Mouse (Mus musculus): Measurements from ENCODE around the gene Krt1. TPM values are rescaled to one million over a fixed set of nuclear protein-coding genes. Genes with fewer than 3 reads are reported as not detected.

Krt1 gene
- 1.4 and 1.9 TPM in 2 replicates for polyA plus RNA-seq (2014; fragmentation: Nextera tagmentation; extraction: Ambion mirVana)

DNA sequence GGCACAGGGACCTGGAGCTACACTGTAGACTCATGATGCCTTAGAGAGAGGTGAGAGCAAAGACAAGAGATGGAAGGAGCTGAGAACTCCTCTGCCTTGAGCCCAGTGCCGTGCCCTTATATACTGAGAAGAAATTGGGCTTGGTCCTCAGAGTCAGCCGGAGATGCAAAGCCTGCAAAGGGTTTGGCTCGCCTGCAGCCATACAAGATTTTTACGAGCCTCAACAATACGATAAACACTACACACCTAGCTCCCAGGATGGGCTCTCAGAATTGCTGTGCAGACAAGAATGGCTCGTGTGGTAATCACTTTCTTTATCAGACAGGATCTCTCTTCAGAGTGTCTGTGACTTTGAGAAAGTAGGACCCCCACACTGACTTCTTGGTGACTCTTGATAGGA lies at the start of gene Krt1:
Gene Krt1, minus strand, starts transcription at position 101 of the 400 bp plus-strand sequence.
- Histone ChIP-seq H3K9me3 (ENCODE audit: control insufficient read depth, low read depth, low read length) (no peaks in the 10 kb centered on the region), H3K27ac (ENCODE audit: low read length) (no peak within 1 kb of the TSS), H3K4me2 (replicated peaks; ENCODE audit: low read depth, low read length) (no peak within 1 kb of the TSS), H3K9ac (replicated peaks; ENCODE audit: low read depth, low read length) (no peak within 1 kb of the TSS), H3K27me3 (ENCODE audit: control insufficient read depth, insufficient read depth, low read length) (0 out of 2 replicates have a peak, but pooled peaks cover 4% of the 10 kb centered on the region), H3K4me1 (ENCODE audit: control insufficient read depth, insufficient read depth, low read length) (no peaks in the 10 kb centered on the region), H3K4me3 (ENCODE audit: low read depth, low read length) (no peak within 1 kb of the TSS), H3K36me3 (ENCODE audit: control insufficient read depth, insufficient read depth, low read length) (no peaks in the 10 kb centered on the region)
- WGBS, result 80% methylated on average over 6 of the region's 6 CpGs
- no peak for ATAC-seq (ENCODE audit: insufficient number of reproducible peaks, insufficient read depth, low FRiP score, low read depth)

- no peak overlapping the region for H3K4me2 ChIP-seq (replicated peaks; ENCODE audit: low read depth, low read length)
- no peaks in the 10 kb centered on the region for H3K36me3 ChIP-seq (ENCODE audit: control insufficient read depth, insufficient read depth, low read length)
- H3K4me3 ChIP-seq (ENCODE audit: low read depth, low read length), result no peak overlapping the region
- H3K27me3 ChIP-seq (ENCODE audit: control insufficient read depth, insufficient read depth, low read length), result no peaks in the 10 kb centered on the region
- H3K4me1 ChIP-seq (ENCODE audit: control insufficient read depth, insufficient read depth, low read length), result no peaks in the 10 kb centered on the region
- no peak overlapping the region for H3K9ac ChIP-seq (replicated peaks; ENCODE audit: low read depth, low read length)
- WGBS, result 93% methylated on average over 4 of the region's 4 CpGs
- ATAC-seq (ENCODE audit: insufficient number of reproducible peaks, insufficient read depth, low FRiP score, low read depth), result no peak
- no peak overlapping the region for H3K27ac ChIP-seq (ENCODE audit: low read length)
- H3K9me3 ChIP-seq (ENCODE audit: control insufficient read depth, low read depth, low read length), result no peaks in the 10 kb centered on the region
Observed at GRCm38 (mm10) chr15:101895216-101895615, 44.6 kb upstream of the Krt1 start.

GRCm38 (mm10) chr15:101892820-101893219 lies 42.2 kb upstream of the Krt1 start, which contains the start of gene Krt76:
Gene Krt76, minus strand, starts transcription at chr15:101892920.
- Histone ChIP-seq H3K4me3 (ENCODE audit: low read depth, low read length) (no peak within 1 kb of the TSS), H3K27ac (ENCODE audit: low read length) (no peak within 1 kb of the TSS), H3K36me3 (ENCODE audit: control insufficient read depth, insufficient read depth, low read length) (no peaks in the 10 kb centered on the region), H3K9me3 (ENCODE audit: control insufficient read depth, low read depth, low read length) (no peaks in the 10 kb centered on the region), H3K4me2 (replicated peaks; ENCODE audit: low read depth, low read length) (no peak within 1 kb of the TSS), H3K4me1 (ENCODE audit: control insufficient read depth, insufficient read depth, low read length) (no peaks in the 10 kb centered on the region), H3K27me3 (ENCODE audit: control insufficient read depth, insufficient read depth, low read length) (no peaks in the 10 kb centered on the region), H3K9ac (replicated peaks; ENCODE audit: low read depth, low read length) (no peak within 1 kb of the TSS)
- 54% methylated on average over 4 of the region's 4 CpGs for WGBS
- no peak for ATAC-seq (ENCODE audit: insufficient number of reproducible peaks, insufficient read depth, low FRiP score, low read depth)

- no peaks in the 10 kb centered on the region for H3K9me3 ChIP-seq (ENCODE audit: control insufficient read depth, low read depth, low read length)
- H3K4me2 ChIP-seq (replicated peaks; ENCODE audit: low read depth, low read length), result no peak overlapping the region
- no peaks in the 10 kb centered on the region for H3K36me3 ChIP-seq (ENCODE audit: control insufficient read depth, insufficient read depth, low read length)
- H3K9ac ChIP-seq (replicated peaks; ENCODE audit: low read depth, low read length), result no peak overlapping the region
- H3K4me3 ChIP-seq (ENCODE audit: low read depth, low read length), result no peak overlapping the region
- H3K4me1 ChIP-seq (ENCODE audit: control insufficient read depth, insufficient read depth, low read length), result no peaks in the 10 kb centered on the region
- ATAC-seq (ENCODE audit: insufficient number of reproducible peaks, insufficient read depth, low FRiP score, low read depth), result no peak
- 26% methylated on average over 11 of the region's 11 CpGs for WGBS
- H3K27me3 ChIP-seq (ENCODE audit: control insufficient read depth, insufficient read depth, low read length), result no peaks in the 10 kb centered on the region
- no peak overlapping the region for H3K27ac ChIP-seq (ENCODE audit: low read length)
Observed at GRCm38 (mm10) chr15:101879776-101880175, 29.2 kb upstream of the Krt1 start.

DNA sequence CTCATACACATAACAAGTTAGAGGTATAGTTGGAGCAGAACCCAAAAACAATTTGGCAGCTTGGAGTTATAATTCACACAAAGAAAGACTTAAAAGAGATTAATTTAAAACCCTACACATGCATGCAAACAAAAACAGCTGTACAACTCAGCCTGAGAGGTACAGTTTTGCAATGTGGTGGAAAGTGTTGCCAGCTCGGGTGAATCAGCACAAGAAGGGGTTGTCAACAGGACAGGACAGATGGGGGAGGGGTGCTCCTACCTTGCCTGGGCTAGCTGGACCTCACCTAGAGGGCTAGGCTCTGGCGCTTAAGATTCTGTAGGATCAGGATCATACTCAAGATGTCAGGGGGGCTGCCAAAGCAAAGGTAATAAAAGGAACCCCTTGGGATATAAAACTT lies 27.4 kb upstream of the Krt1 start:
- Histone ChIP-seq H3K27ac (ENCODE audit: low read length) (no peak overlapping the region), H3K36me3 (ENCODE audit: control insufficient read depth, insufficient read depth, low read length) (no peaks in the 10 kb centered on the region), H3K4me2 (replicated peaks; ENCODE audit: low read depth, low read length) (no peak overlapping the region), H3K9me3 (ENCODE audit: control insufficient read depth, low read depth, low read length) (no peaks in the 10 kb centered on the region), H3K4me1 (ENCODE audit: control insufficient read depth, insufficient read depth, low read length) (no peaks in the 10 kb centered on the region), H3K27me3 (ENCODE audit: control insufficient read depth, insufficient read depth, low read length) (no peaks in the 10 kb centered on the region), H3K9ac (replicated peaks; ENCODE audit: low read depth, low read length) (no peak overlapping the region), H3K4me3 (ENCODE audit: low read depth, low read length) (no peak overlapping the region)
- WGBS, result 55% methylated on average over 2 of the region's 2 CpGs
- no peak for ATAC-seq (ENCODE audit: insufficient number of reproducible peaks, insufficient read depth, low FRiP score, low read depth)

DNA sequence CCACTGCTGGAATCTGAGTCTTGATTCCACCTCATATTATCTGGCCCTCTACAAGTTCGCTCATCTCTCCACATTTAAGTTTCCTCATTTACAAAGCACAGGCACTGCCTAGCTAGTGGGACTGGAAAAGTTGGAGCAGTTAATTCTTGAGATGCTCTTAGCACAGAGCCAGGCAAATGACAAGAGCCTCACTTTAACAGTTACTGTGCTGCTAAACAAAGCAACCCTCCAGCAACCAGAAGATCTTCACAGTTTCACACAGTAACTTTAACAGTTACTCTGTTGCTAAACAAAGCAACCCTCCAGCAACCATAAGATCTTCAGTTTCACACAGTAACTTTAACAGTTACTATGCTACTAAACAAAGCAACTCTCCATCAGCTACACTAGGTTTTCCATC lies 23.8 kb upstream of the Krt1 start:
- ATAC-seq (ENCODE audit: insufficient number of reproducible peaks, insufficient read depth, low FRiP score, low read depth), result no peak
- WGBS, result 78% methylated on average over 1 of the region's 1 CpGs
- H3K4me3 ChIP-seq (ENCODE audit: low read depth, low read length), result no peak overlapping the region
- no peaks in the 10 kb centered on the region for H3K9me3 ChIP-seq (ENCODE audit: control insufficient read depth, low read depth, low read length)
- no peaks in the 10 kb centered on the region for H3K4me1 ChIP-seq (ENCODE audit: control insufficient read depth, insufficient read depth, low read length)
- H3K4me2 ChIP-seq (replicated peaks; ENCODE audit: low read depth, low read length), result no peak overlapping the region
- H3K36me3 ChIP-seq (ENCODE audit: control insufficient read depth, insufficient read depth, low read length), result no peaks in the 10 kb centered on the region
- no peaks in the 10 kb centered on the region for H3K27me3 ChIP-seq (ENCODE audit: control insufficient read depth, insufficient read depth, low read length)
- H3K9ac ChIP-seq (replicated peaks; ENCODE audit: low read depth, low read length), result no peak overlapping the region
- H3K27ac ChIP-seq (ENCODE audit: low read length), result no peak overlapping the region

GRCm38 (mm10) chr15:101873231-101873630 lies 22.6 kb upstream of the Krt1 start:
- 81% methylated on average over 4 of the region's 4 CpGs for WGBS
- Histone ChIP-seq H3K4me3 (ENCODE audit: low read depth, low read length) (no peak overlapping the region), H3K9ac (replicated peaks; ENCODE audit: low read depth, low read length) (no peak overlapping the region), H3K9me3 (ENCODE audit: control insufficient read depth, low read depth, low read length) (no peaks in the 10 kb centered on the region), H3K4me1 (ENCODE audit: control insufficient read depth, insufficient read depth, low read length) (no peaks in the 10 kb centered on the region), H3K36me3 (ENCODE audit: control insufficient read depth, insufficient read depth, low read length) (no peaks in the 10 kb centered on the region), H3K27ac (ENCODE audit: low read length) (no peak overlapping the region), H3K4me2 (replicated peaks; ENCODE audit: low read depth, low read length) (no peak overlapping the region), H3K27me3 (ENCODE audit: control insufficient read depth, insufficient read depth, low read length) (no peaks in the 10 kb centered on the region)
- no peak for ATAC-seq (ENCODE audit: insufficient number of reproducible peaks, insufficient read depth, low FRiP score, low read depth)

DNA sequence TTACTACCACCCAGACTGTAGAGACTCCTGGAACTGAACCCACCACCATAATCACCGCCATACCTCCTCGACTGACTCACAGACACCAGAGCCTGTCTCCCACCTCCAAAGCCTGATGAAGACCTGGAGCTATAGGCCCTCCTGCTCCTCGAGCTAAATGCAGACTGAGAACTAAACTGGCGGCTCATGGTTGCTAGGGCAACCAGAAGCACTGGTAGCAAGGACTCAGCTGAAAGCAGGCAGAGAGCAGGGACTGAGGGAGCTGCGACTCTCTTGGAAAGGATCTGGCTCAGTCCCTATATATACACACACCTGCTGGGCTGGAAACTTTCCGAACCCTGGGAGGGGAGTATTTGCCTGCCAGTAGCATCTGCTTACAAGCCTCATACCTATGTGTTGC lies 18.8 kb upstream of the Krt1 start, which contains the start of gene Krt77:
Gene Krt77, minus strand, starts transcription at position 275 of the 400 bp plus-strand sequence.
- H3K9me3 ChIP-seq (ENCODE audit: control insufficient read depth, low read depth, low read length), result no peaks in the 10 kb centered on the region
- H3K36me3 ChIP-seq (ENCODE audit: control insufficient read depth, insufficient read depth, low read length), result no peaks in the 10 kb centered on the region
- H3K4me1 ChIP-seq (ENCODE audit: control insufficient read depth, insufficient read depth, low read length), result no peaks in the 10 kb centered on the region
- 33% methylated on average over 6 of the region's 6 CpGs for WGBS
- no peak within 1 kb of the TSS for H3K4me3 ChIP-seq (ENCODE audit: low read depth, low read length)
- ATAC-seq (ENCODE audit: insufficient number of reproducible peaks, insufficient read depth, low FRiP score, low read depth), result no peak
- no peak within 1 kb of the TSS for H3K9ac ChIP-seq (replicated peaks; ENCODE audit: low read depth, low read length)
- H3K27me3 ChIP-seq (ENCODE audit: control insufficient read depth, insufficient read depth, low read length), result no peaks in the 10 kb centered on the region
- H3K27ac ChIP-seq (ENCODE audit: low read length), result no peak within 1 kb of the TSS
- H3K4me2 ChIP-seq (replicated peaks; ENCODE audit: low read depth, low read length), result no peak within 1 kb of the TSS

GRCm38 (mm10) chr15:101866754-101867153 lies 16.2 kb upstream of the Krt1 start:
- no peak overlapping the region for H3K4me2 ChIP-seq (replicated peaks; ENCODE audit: low read depth, low read length)
- no peaks in the 10 kb centered on the region for H3K4me1 ChIP-seq (ENCODE audit: control insufficient read depth, insufficient read depth, low read length)
- no peak overlapping the region for H3K9ac ChIP-seq (replicated peaks; ENCODE audit: low read depth, low read length)
- H3K27ac ChIP-seq (ENCODE audit: low read length), result no peak overlapping the region
- no peaks in the 10 kb centered on the region for H3K36me3 ChIP-seq (ENCODE audit: control insufficient read depth, insufficient read depth, low read length)
- no peaks in the 10 kb centered on the region for H3K9me3 ChIP-seq (ENCODE audit: control insufficient read depth, low read depth, low read length)
- no peaks in the 10 kb centered on the region for H3K27me3 ChIP-seq (ENCODE audit: control insufficient read depth, insufficient read depth, low read length)
- no peak overlapping the region for H3K4me3 ChIP-seq (ENCODE audit: low read depth, low read length)
- ATAC-seq (ENCODE audit: insufficient number of reproducible peaks, insufficient read depth, low FRiP score, low read depth), result no peak
- WGBS, result 85% methylated on average over 7 of the region's 7 CpGs
